Mouse (Mus musculus): ENCODE measurements around the gene Ltbp3.

The Ltbp3 gene

GRCm38 (mm10) chr19:5750951-5751350, 10.2 kb downstream of the Ltbp3 start:
- no peak for DNase-seq (ENCODE audit: low read depth)

GRCm38 (mm10) chr19:5751742-5752141, 11.0 kb downstream of the Ltbp3 start:
- peak; percentile 47 for DNase-seq (ENCODE audit: low read depth)

- no peak for DNase-seq (ENCODE audit: low read depth)
Observed at GRCm38 (mm10) chr19:5756321-5756985, 15.7 kb downstream of the Ltbp3 start.

- DNase-seq (ENCODE audit: low read depth): no peak
Observed at GRCm38 (mm10) chr19:5756991-5757636, 16.4 kb downstream of the Ltbp3 start.

- DNase-seq (ENCODE audit: low read depth): no peak
Observed at GRCm38 (mm10) chr19:5758878-5759403, 18.2 kb downstream of the Ltbp3 start.

- no peak for DNase-seq (ENCODE audit: low read depth)
Observed at GRCm38 (mm10) chr19:5763163-5763562, 22.5 kb downstream of the Ltbp3 start.

GRCm38 (mm10) chr19:5767271-5767670, 26.6 kb downstream of the Ltbp3 start:
- DNase-seq (ENCODE audit: low read depth): no peak

- DNase-seq (ENCODE audit: low read depth): no peak
Observed at GRCm38 (mm10) chr19:5770311-5770710, 29.6 kb downstream of the Ltbp3 start.

- peak; percentile 93 for DNase-seq (ENCODE audit: low read depth)
Observed at GRCm38 (mm10) chr19:5770925-5771860, 30.5 kb downstream of the Ltbp3 start, which contains the start of gene Scyl1. Scyl1 (minus strand) TSS chr19:5771419.

GRCm38 (mm10) chr19:5777387-5778032, 36.8 kb downstream of the Ltbp3 start:
- no peak for DNase-seq (ENCODE audit: low read depth)

GRCm38 (mm10) chr19:5778312-5778711, 37.6 kb downstream of the Ltbp3 start:
- DNase-seq (ENCODE audit: low read depth): no peak

GRCm38 (mm10) chr19:5780203-5780602, 39.5 kb downstream of the Ltbp3 start:
- peak; percentile 53 for DNase-seq (ENCODE audit: low read depth)

- DNase-seq (ENCODE audit: low read depth): no peak
Observed at GRCm38 (mm10) chr19:5781532-5781931, 40.8 kb downstream of the Ltbp3 start.

GRCm38 (mm10) chr19:5782121-5782520, 41.4 kb downstream of the Ltbp3 start:
- DNase-seq (ENCODE audit: low read depth): no peak

GRCm38 (mm10) chr19:5784958-5785577, 44.4 kb downstream of the Ltbp3 start:
- no peak for DNase-seq (ENCODE audit: low read depth)

- peak; percentile 95 for DNase-seq (ENCODE audit: low read depth)
Observed at GRCm38 (mm10) chr19:5786441-5787114, 45.9 kb downstream of the Ltbp3 start.

- DNase-seq (ENCODE audit: low read depth): peak; percentile 97
Observed at GRCm38 (mm10) chr19:5787128-5787635, 46.5 kb downstream of the Ltbp3 start.

- DNase-seq (ENCODE audit: low read depth): no peak
Observed at GRCm38 (mm10) chr19:5787920-5788319, 47.2 kb downstream of the Ltbp3 start.

GRCm38 (mm10) chr19:5788620-5789019, 47.9 kb downstream of the Ltbp3 start:
- DNase-seq (ENCODE audit: low read depth): no peak

GRCm38 (mm10) chr19:5789066-5789465, 48.4 kb downstream of the Ltbp3 start:
- DNase-seq (ENCODE audit: low read depth): no peak

GRCm38 (mm10) chr19:5791329-5791728, 50.6 kb downstream of the Ltbp3 start:
- peak; percentile 32 for DNase-seq (ENCODE audit: low read depth)
